Mouse (Mus musculus) frontal cortex, adult (tissue): ENCODE measurements at regions not wholly inside any gene's neighbourhood (a gene's known extent, or its start where the extent isn't known, plus 50 kb on each side); places are given as distances from the start of the nearest gene placed in this dataset.
A peak's percentile ranks its signal among the peaks of the same experiment; 100 is the strongest.

Experiments
- ATAC-seq: cut with Nextera tagmentation; 2 replicates; pipeline ENCODE4 v1.9.2; 2017; ENCODE audit warnings: mild to moderate bottlenecking, moderate library complexity, mixed read lengths; ENCODE audit not compliant: low TSS enrichment

DNA sequence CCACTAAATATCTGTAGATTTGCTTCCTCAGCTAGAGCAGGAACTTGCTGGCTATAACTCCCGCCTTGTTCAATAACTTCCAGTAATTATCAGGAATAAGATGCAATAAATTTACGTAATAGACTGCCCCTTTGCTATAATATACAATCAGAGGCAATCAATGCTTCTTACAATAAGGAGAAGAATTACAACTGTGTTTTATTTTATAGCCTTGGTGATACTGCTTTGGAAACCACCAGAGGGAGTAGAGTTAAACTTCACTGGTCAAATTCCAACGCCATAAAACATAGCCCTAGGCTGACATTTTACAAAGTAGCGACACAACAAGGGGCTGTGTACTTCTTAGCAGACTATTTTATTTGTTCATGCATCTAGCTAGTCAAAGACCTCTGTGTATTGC lies 95.7 kb downstream of the Tex13c1 start:
- no peak for ATAC-seq

DNA sequence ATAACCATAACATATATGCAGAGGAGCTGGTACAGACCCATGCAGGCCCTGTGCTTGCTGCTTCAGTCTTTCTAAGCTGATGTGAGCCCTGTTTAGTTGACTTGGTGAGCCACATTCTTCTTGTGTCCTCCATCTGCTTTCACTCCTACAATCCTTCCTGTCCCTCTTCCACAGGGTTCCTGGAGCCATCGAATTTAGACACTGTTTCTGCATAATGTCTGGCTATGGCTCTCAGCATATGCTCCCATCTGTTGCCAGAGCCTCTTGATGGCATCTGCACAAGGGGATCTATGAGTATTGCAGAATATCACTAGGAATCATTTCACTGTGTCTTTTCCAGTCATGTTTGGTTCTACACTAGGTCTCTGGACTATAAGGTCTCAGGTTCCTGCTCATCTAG lies 145.9 kb downstream of the Tex13c1 start:
- peak; percentile 70 for ATAC-seq

- ATAC-seq = no peak
Measured at GRCm38 (mm10) chrX:43739780-43740463, 149.0 kb downstream of the Tex13c1 start.
